Mouse (Mus musculus) olfactory bulb, adult 2 months (tissue): ENCODE results near the gene Dock2.

Source experiments
- CTCF ChIP-seq: fragments of 200-500 bp; IDR thresholded peaks from 2 replicates; pipeline ENCODE4 v1.5.1; 2012; ENCODE audit warnings: low read depth, mild to moderate bottlenecking, low read length, moderate library complexity; ENCODE audit not compliant: insufficient read depth
- POLR2A ChIP-seq: fragments of 200-500 bp; IDR thresholded peaks from 2 replicates; pipeline ENCODE4 v1.6.1; 2012; ENCODE audit warnings: mild to moderate bottlenecking, low read depth, low read length, moderate library complexity; ENCODE audit not compliant: insufficient read depth

DNA sequence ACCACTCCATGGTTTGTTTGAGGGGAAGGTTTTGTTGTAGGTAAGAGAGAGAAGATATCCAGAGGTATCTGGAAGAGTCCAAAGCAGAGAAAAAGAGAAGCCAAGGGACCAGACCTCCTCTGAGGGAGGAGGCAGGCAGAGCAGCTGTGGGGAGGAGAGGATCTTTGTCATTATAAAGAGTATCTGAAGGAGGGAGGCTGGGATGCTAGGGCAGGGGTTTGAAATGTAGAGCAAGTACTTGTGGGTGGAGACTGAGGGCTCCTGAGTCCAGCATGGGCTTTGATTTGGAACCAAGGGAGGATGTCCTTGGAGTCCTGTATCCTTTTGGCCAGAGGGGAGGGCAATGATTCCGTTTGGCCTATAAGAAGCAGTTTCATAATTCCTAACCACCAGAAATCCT is 346.2 kb downstream of the Dock2 start:
- no peak for TF ChIP-seq POLR2A
- TF ChIP-seq CTCF = no peak
